Mouse (Mus musculus) G1E (cell line): Measurements from ENCODE around the gene Mal.

Experiments used
- CTCF ChIP-seq: IDR thresholded peaks from 2 replicates; pipeline ENCODE4 v1.5.1; 2012; ENCODE audit warnings: low read depth, low read length, inconsistent platforms, mixed read lengths
- GATA1 ChIP-seq: IDR thresholded peaks from 2 replicates; pipeline ENCODE4 v1.6.1; 2012; ENCODE audit warnings: borderline replicate concordance, low read length, inconsistent platforms, mixed read lengths
- TAL1 ChIP-seq: conservative IDR thresholded peaks from 2 replicates; pipeline ENCODE4 v1.6.1; 2012; ENCODE audit warnings: low read depth, low read length, inconsistent platforms, mixed read lengths

- no peak for TF ChIP-seq CTCF
- no peak for TF ChIP-seq GATA1
- TF ChIP-seq TAL1 = no peak
Observed at GRCm38 (mm10) chr2:127654786-127655185, 1.7 kb downstream of the Mal start.
